Mouse (Mus musculus) liver, embryonic 14.5 days (tissue): ENCODE data around the gene Efna3.

Experiments
- CTCF ChIP-seq: IDR thresholded peaks from 2 replicates; pipeline ENCODE4 v1.5.1; 2016; ENCODE audit warnings: antibody characterized with exemption, low read depth, control low read depth
- EP300 ChIP-seq: IDR thresholded peaks from 2 replicates; pipeline ENCODE4 v1.6.1; 2016; ENCODE audit warnings: antibody characterized with exemption, low read depth

DNA sequence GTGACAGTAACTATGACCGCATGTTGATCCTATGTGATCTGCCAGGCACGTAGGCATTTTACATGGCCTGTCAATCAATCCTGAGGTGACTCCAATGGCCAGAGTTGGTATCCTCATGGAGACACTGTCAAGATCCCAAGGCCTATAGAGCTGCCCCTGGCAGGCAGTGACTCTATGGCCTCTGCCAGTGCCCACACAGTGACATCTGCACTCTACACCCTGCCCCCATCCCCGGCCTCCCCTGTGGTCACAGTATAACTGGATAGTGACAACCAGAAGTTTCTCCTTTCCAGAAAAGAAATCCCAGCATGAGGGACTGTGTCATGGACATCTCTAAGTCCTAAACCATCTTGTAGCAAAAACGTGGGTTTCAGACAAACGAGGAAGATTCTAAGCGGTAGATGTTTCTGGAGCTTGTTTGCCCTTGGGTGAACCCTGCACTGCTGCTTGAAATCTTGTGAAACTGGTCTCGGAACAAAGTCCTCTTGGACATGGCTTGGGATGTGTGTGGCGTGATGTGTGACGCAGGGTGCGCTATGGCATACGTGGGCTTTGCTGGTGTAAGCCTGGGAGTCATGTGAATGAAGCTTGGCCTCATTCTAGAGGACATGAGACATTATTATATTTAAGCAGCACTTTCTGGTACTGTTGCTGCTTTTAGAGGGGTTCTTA is 29.4 kb downstream of the Efna3 start:
- no peak for TF ChIP-seq CTCF
- TF ChIP-seq EP300: no peak
